Mouse (Mus musculus) kidney, adult 2 months (tissue): ENCODE data around the gene Pld2. TPM values are rescaled to one million over a fixed set of nuclear protein-coding genes. Genes with fewer than 3 reads are reported as not detected.
A peak's percentile ranks its signal among the peaks of the same experiment; 100 is the strongest.
"Not testable (repeated sequence)": the region's sequence is repeated elsewhere in the genome, so short reads cannot be mapped to it uniquely, and the experiment has no call there.

Experiments used
- DNase-seq: peaks from one replicate; pipeline ENCODE4 v3.0.0; 2021
- H3K27ac ChIP-seq: fragments of 200-500 bp; 2 replicates; pipeline ENCODE4 v1.5.1; 2012; ENCODE audit warnings: low read depth, low read length, control low read depth, inconsistent platforms; ENCODE audit not compliant: insufficient read depth
- H3K27me3 ChIP-seq: fragments of 200-500 bp; replicated peaks from 2 replicates; pipeline ENCODE4 v1.6.1; 2012; ENCODE audit warnings: mild to moderate bottlenecking, moderate library complexity, low read length, inconsistent platforms; ENCODE audit not compliant: control insufficient read depth, insufficient read depth
- H3K36me3 ChIP-seq: fragments of 200-500 bp; 2 replicates; pipeline ENCODE4 v1.6.1; 2012; ENCODE audit warnings: mild to moderate bottlenecking, moderate library complexity, low read length, inconsistent platforms; ENCODE audit not compliant: control insufficient read depth, insufficient read depth
- H3K4me1 ChIP-seq: fragments of 200-500 bp; 2 replicates; pipeline ENCODE4 v1.6.1; 2011; ENCODE audit warnings: low read length; ENCODE audit not compliant: control insufficient read depth, insufficient read depth
- H3K4me3 ChIP-seq: fragments of 200-500 bp; 2 replicates; pipeline ENCODE4 v1.5.1; 2011; ENCODE audit warnings: mild to moderate bottlenecking, low read depth, low read length, control low read depth; ENCODE audit not compliant: insufficient read depth
- CTCF ChIP-seq: fragments of 200-500 bp; conservative IDR thresholded peaks from 2 replicates; pipeline ENCODE4 v1.5.1; 2011; ENCODE audit warnings: low read depth, mild to moderate bottlenecking, control low read depth, low read length, moderate library complexity, mixed read lengths; ENCODE audit not compliant: insufficient read depth, insufficient read length
- POLR2A ChIP-seq: fragments of 200-500 bp; IDR thresholded peaks from one replicate; pipeline ENCODE4 v1.6.1; 2011; ENCODE audit warnings: low read depth, low read length, control low read depth
- WGBS: fragments of 180-500 bp; shearing (Covaris S2); methylation state at CpG from one replicate; pipeline ENCODE4 v1.1.7; 2018; 5-methylcytosine and 5-hydroxymethylcytosine counted together
- polyA plus RNA-seq: library from polyadenylated mRNA; depleted of rRNA; stranded (reverse); fragments of >200 nt; gene quantifications from 2 replicates; pipeline ENCODE4 v1.2.3, GENCODE M21; 2012

Gene Pld2
- polyA plus RNA-seq, 1 experiment: 16.6 TPM

DNA sequence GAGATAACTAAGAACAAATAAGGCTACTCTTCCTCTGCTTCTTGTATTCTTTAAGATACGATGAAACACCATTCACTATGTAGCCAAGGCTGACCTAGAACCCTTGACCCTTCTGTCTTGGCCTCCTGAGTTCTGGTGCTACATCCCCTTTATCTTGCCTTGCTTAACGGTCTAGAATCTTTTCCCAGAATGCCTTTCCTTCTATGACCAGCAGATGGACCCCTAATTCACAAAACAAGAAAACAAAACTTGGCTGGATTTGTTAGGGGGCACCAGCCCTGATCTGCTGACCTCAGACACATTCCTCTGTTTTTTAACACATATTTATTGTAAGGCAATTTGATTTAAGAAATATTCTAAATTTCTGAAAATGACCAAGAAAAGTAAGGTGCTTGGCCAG, 23.5 kb upstream of the Pld2 start:
- 14% methylated on average over 2 of the region's 2 CpGs for WGBS
- TF ChIP-seq POLR2A: no peak
- TF ChIP-seq CTCF: peak; percentile 34
- Histone ChIP-seq H3K4me1 (no peaks in the 10 kb centered on the region), H3K27ac (no peak overlapping the region), H3K36me3 (no peaks in the 10 kb centered on the region), H3K27me3 (no peaks in the 10 kb centered on the region), H3K4me3 (no peak overlapping the region)
- peak; percentile 64 for DNase-seq

- 74% methylated on average over 1 of the region's 1 CpGs for whole genome bisulfite sequencing
- no peak for TF ChIP-seq CTCF
- no peak for TF ChIP-seq POLR2A
- no peak overlapping the region for H3K4me3 ChIP-seq
- H3K27ac ChIP-seq: no peak overlapping the region
- no peak for DNase-seq
- no peaks in the 10 kb centered on the region for H3K36me3 ChIP-seq
- no peaks in the 10 kb centered on the region for H3K4me1 ChIP-seq
- H3K27me3 ChIP-seq: no peaks in the 10 kb centered on the region
Observed at GRCm38 (mm10) chr11:70518436-70518835, 21.4 kb upstream of the Pld2 start.

- Histone ChIP-seq H3K27me3 (no peaks in the 10 kb centered on the region), H3K4me1 (no peaks in the 10 kb centered on the region), H3K36me3 (no peaks in the 10 kb centered on the region), H3K4me3 (peak within 1 kb of the TSS; percentile 39), H3K27ac (no peak within 1 kb of the TSS)
- no peak for TF ChIP-seq CTCF
- TF ChIP-seq POLR2A: no peak
- 80% methylated on average over 10 of the region's 10 CpGs for WGBS
- no peak for DNase-seq
Observed at GRCm38 (mm10) chr11:70518923-70519322, 20.9 kb upstream of the Pld2 start, which contains the start of gene Gltpd2. Gene Gltpd2 (plus strand): TSS chr11:70519196.

- 21% methylated on average over 41 of the region's 41 CpGs for WGBS
- H3K4me1 ChIP-seq: no peaks in the 10 kb centered on the region
- TF ChIP-seq CTCF: 0 out of 2 replicates have a peak, but pooled peaks have one; percentile 17
- TF ChIP-seq POLR2A: no peak
- H3K27ac ChIP-seq: no peak overlapping the region
- H3K27me3 ChIP-seq: no peaks in the 10 kb centered on the region
- no peaks in the 10 kb centered on the region for H3K36me3 ChIP-seq
- peak; percentile 35 for DNase-seq
- H3K4me3 ChIP-seq: peak overlapping the region; percentile 39
Observed at GRCm38 (mm10) chr11:70520178-70520769, 19.6 kb upstream of the Pld2 start.

DNA sequence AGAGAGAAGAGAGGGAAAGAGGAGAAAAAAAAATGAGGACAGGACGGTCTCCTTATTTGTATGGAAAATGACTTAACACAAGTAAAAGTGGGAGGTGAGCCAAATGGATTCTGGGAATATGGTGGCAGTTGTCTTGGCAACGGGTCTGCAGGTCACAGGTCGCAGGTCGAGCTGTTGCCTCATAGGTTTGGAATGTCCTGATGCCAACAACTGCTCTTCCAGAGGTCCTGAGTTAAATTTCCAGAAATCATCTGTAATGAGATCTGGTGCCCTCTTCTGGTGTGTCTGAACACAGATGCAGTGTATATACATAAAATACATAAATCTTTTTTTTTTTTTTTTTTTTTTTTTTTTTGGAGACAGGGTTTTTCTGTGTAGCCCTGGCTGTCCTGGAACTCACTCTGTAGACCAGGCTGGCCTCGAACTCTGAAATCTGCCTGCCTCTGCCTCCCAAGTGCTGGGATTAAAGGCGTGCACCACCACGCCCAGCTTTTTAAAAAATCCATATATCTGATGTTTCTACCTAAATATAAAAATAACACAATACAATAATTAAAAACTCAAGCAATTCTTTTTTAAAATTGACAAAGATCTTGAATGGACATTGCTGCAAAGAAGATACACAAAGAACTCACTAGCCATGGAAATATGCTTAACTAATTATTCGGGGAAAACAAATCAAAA, 16.4 kb upstream of the Pld2 start:
- not testable (repeated sequence) for H3K27me3 ChIP-seq, H3K4me3 ChIP-seq, H3K4me1 ChIP-seq, H3K36me3 ChIP-seq, H3K27ac ChIP-seq
- 84% methylated on average over 8 of the region's 8 CpGs for WGBS
- DNase-seq: peak; percentile 56

DNA sequence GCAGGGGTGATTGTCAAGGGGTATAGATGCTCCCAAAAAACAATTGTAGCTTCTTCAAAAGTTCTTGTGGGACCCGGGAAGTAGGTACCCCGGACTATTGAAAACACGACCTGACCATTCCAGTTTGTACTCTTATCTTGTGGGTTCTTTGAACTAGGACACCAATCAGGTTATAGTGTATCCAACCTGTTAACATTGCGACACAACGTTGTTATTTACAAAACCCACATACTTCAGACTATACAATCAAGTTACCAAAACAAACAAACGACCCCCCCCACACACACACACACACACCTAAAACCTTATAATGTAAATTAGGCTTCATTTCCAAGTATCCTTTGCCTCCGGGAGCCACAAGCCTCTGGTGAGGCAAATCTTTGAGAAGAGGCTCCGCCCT, 15.1 kb upstream of the Pld2 start:
- WGBS: 4% methylated on average over 8 of the region's 8 CpGs
- no peak for DNase-seq
- H3K36me3 ChIP-seq: no peaks in the 10 kb centered on the region
- TF ChIP-seq CTCF: no peak
- TF ChIP-seq POLR2A: no peak
- no peak overlapping the region for H3K27ac ChIP-seq
- no peaks in the 10 kb centered on the region for H3K27me3 ChIP-seq
- peaks cover 6% of the 10 kb centered on the region; the same call in 1 of the 2 replicates for H3K4me1 ChIP-seq
- no peak overlapping the region for H3K4me3 ChIP-seq

DNA sequence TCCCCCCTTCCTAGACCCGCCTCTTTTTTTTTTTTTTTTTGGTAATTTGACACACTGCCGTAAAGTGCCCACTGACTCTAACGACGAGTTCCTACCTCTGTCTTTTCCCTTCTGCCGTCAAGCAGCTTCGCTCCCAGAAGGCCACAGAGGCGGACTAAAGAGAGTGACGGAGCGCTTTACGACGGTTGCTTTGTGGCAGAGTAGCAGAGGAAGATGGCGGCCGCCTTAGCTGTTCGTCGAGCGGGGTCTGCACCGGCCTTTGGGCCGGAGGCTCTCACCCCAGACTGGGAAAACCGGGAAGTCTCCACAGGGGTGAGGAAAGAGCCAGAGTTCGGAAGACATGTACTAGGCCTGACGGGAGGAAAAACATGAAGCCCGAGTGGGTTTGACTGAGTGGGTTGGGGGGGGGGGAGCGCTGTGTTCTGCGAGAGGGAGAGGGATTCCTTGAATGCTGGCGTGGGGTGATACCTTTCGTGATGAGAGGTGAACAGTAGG, 14.6 kb upstream of the Pld2 start, which contains the start of gene Psmb6:
Psmb6 (plus strand) TSS at position 184 of the 495 bp plus-strand sequence.
- WGBS: 1% methylated on average over 26 of the region's 26 CpGs
- no peaks in the 10 kb centered on the region for H3K36me3 ChIP-seq
- peak; percentile 67 for TF ChIP-seq POLR2A
- no peak for TF ChIP-seq CTCF
- peak within 1 kb of the TSS; percentile 73 for H3K4me3 ChIP-seq
- DNase-seq: peak; percentile 98
- H3K27me3 ChIP-seq: no peaks in the 10 kb centered on the region
- H3K27ac ChIP-seq: no peak within 1 kb of the TSS
- H3K4me1 ChIP-seq: peaks cover 6% of the 10 kb centered on the region; the same call in 1 of the 2 replicates
